Mouse (Mus musculus) adipocyte (in vitro differentiated cells): ENCODE results near the gene Rhox3e.
"Not testable (repeated sequence)": the region's sequence is repeated elsewhere in the genome, so short reads cannot be mapped to it uniquely, and the experiment has no call there.

Experiments
- DNase-seq: peaks from one replicate; pipeline ENCODE4 v3.0.0-alpha.2; 2016; ENCODE audit warnings: low spot score

Rhox3e gene

GRCm38 (mm10) chrX:37541719-37542118 is at the start of gene Rhox3e:
Gene Rhox3e, plus strand, starts transcription at chrX:37542019.
- DNase-seq: not testable (repeated sequence)

GRCm38 (mm10) chrX:37514059-37514458 is 27.8 kb upstream of the Rhox3e start, which contains the start of gene Rhox4d:
Gene Rhox4d, plus strand, starts transcription at chrX:37514359.
- DNase-seq: not testable (repeated sequence)

GRCm38 (mm10) chrX:37530152-37530551 is 11.7 kb upstream of the Rhox3e start, which contains the start of gene Rhox2e:
Gene Rhox2e, plus strand, starts transcription at chrX:37530452.
- DNase-seq: not testable (repeated sequence)

- DNase-seq: not testable (repeated sequence)
Measured at GRCm38 (mm10) chrX:37557112-37557511, 15.3 kb downstream of the Rhox3e start, which contains the start of gene Rhox4e. Gene Rhox4e, plus strand, starts transcription at chrX:37557412.

- not testable (repeated sequence) for DNase-seq
Measured at GRCm38 (mm10) chrX:37571105-37571504, 29.3 kb downstream of the Rhox3e start, which contains the start of gene Rhox2f. Gene Rhox2f, plus strand, starts transcription at chrX:37571405.

GRCm38 (mm10) chrX:37572638-37573037 is 30.8 kb downstream of the Rhox3e start:
- peak; percentile 2 for DNase-seq

- not testable (repeated sequence) for DNase-seq
Measured at GRCm38 (mm10) chrX:37580692-37581091, 38.9 kb downstream of the Rhox3e start, which contains the start of gene Rhox3f. Gene Rhox3f, plus strand, starts transcription at chrX:37580992.
